Mouse (Mus musculus): Measurements from ENCODE around the gene Arl8a. TPM values are rescaled to one million over a fixed set of nuclear protein-coding genes. Genes with fewer than 3 reads are reported as not detected.

Arl8a gene
- total and polyA plus RNA-seq, 3 experiments, result 45.0 to 99.6 (median 93.7) TPM

- no peak for TF ChIP-seq GATA1 (IDR thresholded peaks at IDR 0.05; ENCODE audit: borderline replicate concordance, low read length)
- no peak for TF ChIP-seq POLR2AphosphoS5 (IDR thresholded peaks at IDR 0.05; ENCODE audit: insufficient replicate concordance, low read depth, low read length)
- no peak for TF ChIP-seq TAL1 (conservative IDR thresholded peaks at IDR 0.05; ENCODE audit: low read depth, low read length)
- no peak for TF ChIP-seq CTCF (IDR thresholded peaks at IDR 0.05; ENCODE audit: low read depth, low read length)
- Histone ChIP-seq H3K27me3 (ENCODE audit: insufficient read depth, low read length) (peaks cover 63% of the 10 kb centered on the region), H3K9me3 (replicated peaks) (no peaks in the 10 kb centered on the region), H3K4me1 (ENCODE audit: insufficient read depth, low read depth, low read length) (peaks cover 13% of the 10 kb centered on the region; the same call in 1 of the 2 replicates), H3K4me3 (ENCODE audit: low read depth, low read length) (no peak overlapping the region), H3K36me3 (replicated peaks) (no peaks in the 10 kb centered on the region)
- ATAC-seq (ENCODE audit: extremely low read depth, insufficient number of reproducible peaks, low FRiP score, poor library complexity, severe bottlenecking), result no peak
- no peak for DNase-seq (ENCODE audit: low spot score)
These were observed 34.7 kb downstream of the Arl8a start for GRCm38 (mm10) chr1:135181275-135181674.

GRCm38 (mm10) chr1:135181880-135182623, 35.4 kb downstream of the Arl8a start:
- Histone ChIP-seq H3K4me3 (ENCODE audit: low read depth, low read length) (no peak overlapping the region), H3K4me1 (ENCODE audit: insufficient read depth, low read depth, low read length) (peaks cover 13% of the 10 kb centered on the region; the same call in 1 of the 2 replicates), H3K36me3 (replicated peaks) (no peaks in the 10 kb centered on the region), H3K9me3 (replicated peaks) (no peaks in the 10 kb centered on the region), H3K27me3 (ENCODE audit: insufficient read depth, low read length) (peaks cover 68% of the 10 kb centered on the region)
- TF ChIP-seq TAL1 (conservative IDR thresholded peaks at IDR 0.05; ENCODE audit: low read depth, low read length), result no peak
- no peak for TF ChIP-seq CTCF (IDR thresholded peaks at IDR 0.05; ENCODE audit: low read depth, low read length)
- no peak for TF ChIP-seq GATA1 (IDR thresholded peaks at IDR 0.05; ENCODE audit: borderline replicate concordance, low read length)
- no peak for TF ChIP-seq GATA2 (IDR thresholded peaks at IDR 0.05; ENCODE audit: borderline replicate concordance, low read depth, low read length)
- TF ChIP-seq POLR2AphosphoS5 (IDR thresholded peaks at IDR 0.05; ENCODE audit: insufficient replicate concordance, low read depth, low read length), result no peak
- ATAC-seq (ENCODE audit: extremely low read depth, insufficient number of reproducible peaks, low FRiP score, poor library complexity, severe bottlenecking), result no peak
- DNase-seq (ENCODE audit: low spot score), result no peak

- DNase-seq (ENCODE audit: low spot score) (no peak), ATAC-seq (ENCODE audit: extremely low read depth, insufficient number of reproducible peaks, low FRiP score, poor library complexity, severe bottlenecking) (no peak)
- peaks cover 64% of the 10 kb centered on the region for H3K27me3 ChIP-seq (ENCODE audit: insufficient read depth, low read length)
These were observed 36.4 kb downstream of the Arl8a start for GRCm38 (mm10) chr1:135182975-135183374.

GRCm38 (mm10) chr1:135183448-135183847, 36.8 kb downstream of the Arl8a start:
- no peaks in the 10 kb centered on the region for H3K36me3 ChIP-seq (replicated peaks)
- no peak overlapping the region for H3K4me3 ChIP-seq (ENCODE audit: low read depth, low read length)
- no peaks in the 10 kb centered on the region for H3K9me3 ChIP-seq (replicated peaks)
- peaks cover 13% of the 10 kb centered on the region; the same call in 1 of the 2 replicates for H3K4me1 ChIP-seq (ENCODE audit: insufficient read depth, low read depth, low read length)
- no peak for ATAC-seq (ENCODE audit: extremely low read depth, insufficient number of reproducible peaks, low FRiP score, poor library complexity, severe bottlenecking)
- DNase-seq (ENCODE audit: low spot score), result no peak
- H3K27me3 ChIP-seq (ENCODE audit: insufficient read depth, low read length), result peaks cover 66% of the 10 kb centered on the region
- TF ChIP-seq TAL1 (conservative IDR thresholded peaks at IDR 0.05; ENCODE audit: low read depth, low read length) (no peak), GATA1 (IDR thresholded peaks at IDR 0.05; ENCODE audit: borderline replicate concordance, low read length) (no peak), POLR2AphosphoS5 (IDR thresholded peaks at IDR 0.05; ENCODE audit: insufficient replicate concordance, low read depth, low read length) (no peak), GATA2 (IDR thresholded peaks at IDR 0.05; ENCODE audit: borderline replicate concordance, low read depth, low read length) (no peak), CTCF (IDR thresholded peaks at IDR 0.05; ENCODE audit: low read depth, low read length) (no peak)

More at GRCm38 (mm10) chr1:135182975-135183374, 36.4 kb downstream of the Arl8a start:
- H3K4me3 ChIP-seq (ENCODE audit: low read depth, low read length), result no peak overlapping the region
- no peaks in the 10 kb centered on the region for H3K36me3 ChIP-seq (replicated peaks)
- TF ChIP-seq GATA2 (IDR thresholded peaks at IDR 0.05; ENCODE audit: borderline replicate concordance, low read depth, low read length) (no peak), TAL1 (conservative IDR thresholded peaks at IDR 0.05; ENCODE audit: low read depth, low read length) (no peak), GATA1 (IDR thresholded peaks at IDR 0.05; ENCODE audit: borderline replicate concordance, low read length) (no peak), POLR2AphosphoS5 (IDR thresholded peaks at IDR 0.05; ENCODE audit: insufficient replicate concordance, low read depth, low read length) (no peak), CTCF (IDR thresholded peaks at IDR 0.05; ENCODE audit: low read depth, low read length) (no peak)
- H3K4me1 ChIP-seq (ENCODE audit: insufficient read depth, low read depth, low read length), result peaks cover 13% of the 10 kb centered on the region; the same call in 1 of the 2 replicates
- H3K9me3 ChIP-seq (replicated peaks), result no peaks in the 10 kb centered on the region

GRCm38 (mm10) chr1:135183941-135184570, 37.4 kb downstream of the Arl8a start:
- peaks cover 65% of the 10 kb centered on the region for H3K27me3 ChIP-seq (ENCODE audit: insufficient read depth, low read length)
- no peaks in the 10 kb centered on the region for H3K36me3 ChIP-seq (replicated peaks)
- no peaks in the 10 kb centered on the region for H3K9me3 ChIP-seq (replicated peaks)
- TF ChIP-seq GATA1 (IDR thresholded peaks at IDR 0.05; ENCODE audit: borderline replicate concordance, low read length) (no peak), TAL1 (conservative IDR thresholded peaks at IDR 0.05; ENCODE audit: low read depth, low read length) (no peak), GATA2 (IDR thresholded peaks at IDR 0.05; ENCODE audit: borderline replicate concordance, low read depth, low read length) (no peak), CTCF (IDR thresholded peaks at IDR 0.05; ENCODE audit: low read depth, low read length) (no peak), POLR2AphosphoS5 (IDR thresholded peaks at IDR 0.05; ENCODE audit: insufficient replicate concordance, low read depth, low read length) (no peak)
- no peak for DNase-seq (ENCODE audit: low spot score)
- peaks cover 11% of the 10 kb centered on the region; the same call in 1 of the 2 replicates for H3K4me1 ChIP-seq (ENCODE audit: insufficient read depth, low read depth, low read length)
- no peak overlapping the region for H3K4me3 ChIP-seq (ENCODE audit: low read depth, low read length)
- no peak for ATAC-seq (ENCODE audit: extremely low read depth, insufficient number of reproducible peaks, low FRiP score, poor library complexity, severe bottlenecking)

GRCm38 (mm10) chr1:135185936-135186335, 39.3 kb downstream of the Arl8a start:
- H3K9me3 ChIP-seq (replicated peaks), result no peaks in the 10 kb centered on the region
- ATAC-seq (ENCODE audit: extremely low read depth, insufficient number of reproducible peaks, low FRiP score, poor library complexity, severe bottlenecking) (no peak), DNase-seq (ENCODE audit: low spot score) (no peak)
- peaks cover 47% of the 10 kb centered on the region for H3K27me3 ChIP-seq (ENCODE audit: insufficient read depth, low read length)
- peaks cover 7% of the 10 kb centered on the region; the same call in 1 of the 2 replicates for H3K4me1 ChIP-seq (ENCODE audit: insufficient read depth, low read depth, low read length)
- H3K36me3 ChIP-seq (replicated peaks), result no peaks in the 10 kb centered on the region
- H3K4me3 ChIP-seq (ENCODE audit: low read depth, low read length), result no peak overlapping the region
- TF ChIP-seq GATA1 (IDR thresholded peaks at IDR 0.05; ENCODE audit: borderline replicate concordance, low read length) (no peak), POLR2AphosphoS5 (IDR thresholded peaks at IDR 0.05; ENCODE audit: insufficient replicate concordance, low read depth, low read length) (no peak), GATA2 (IDR thresholded peaks at IDR 0.05; ENCODE audit: borderline replicate concordance, low read depth, low read length) (no peak), TAL1 (conservative IDR thresholded peaks at IDR 0.05; ENCODE audit: low read depth, low read length) (no peak), CTCF (IDR thresholded peaks at IDR 0.05; ENCODE audit: low read depth, low read length) (no peak)
